Mouse (Mus musculus): ENCODE measurements around the gene Hoxc8. TPM values are rescaled to one million over a fixed set of nuclear protein-coding genes. Genes with fewer than 3 reads are reported as not detected.
A peak's percentile ranks its signal among the peaks of the same experiment; 100 is the strongest.

The Hoxc8 gene
- total RNA-seq, 2 experiments from 2014 or later: not detected

DNA sequence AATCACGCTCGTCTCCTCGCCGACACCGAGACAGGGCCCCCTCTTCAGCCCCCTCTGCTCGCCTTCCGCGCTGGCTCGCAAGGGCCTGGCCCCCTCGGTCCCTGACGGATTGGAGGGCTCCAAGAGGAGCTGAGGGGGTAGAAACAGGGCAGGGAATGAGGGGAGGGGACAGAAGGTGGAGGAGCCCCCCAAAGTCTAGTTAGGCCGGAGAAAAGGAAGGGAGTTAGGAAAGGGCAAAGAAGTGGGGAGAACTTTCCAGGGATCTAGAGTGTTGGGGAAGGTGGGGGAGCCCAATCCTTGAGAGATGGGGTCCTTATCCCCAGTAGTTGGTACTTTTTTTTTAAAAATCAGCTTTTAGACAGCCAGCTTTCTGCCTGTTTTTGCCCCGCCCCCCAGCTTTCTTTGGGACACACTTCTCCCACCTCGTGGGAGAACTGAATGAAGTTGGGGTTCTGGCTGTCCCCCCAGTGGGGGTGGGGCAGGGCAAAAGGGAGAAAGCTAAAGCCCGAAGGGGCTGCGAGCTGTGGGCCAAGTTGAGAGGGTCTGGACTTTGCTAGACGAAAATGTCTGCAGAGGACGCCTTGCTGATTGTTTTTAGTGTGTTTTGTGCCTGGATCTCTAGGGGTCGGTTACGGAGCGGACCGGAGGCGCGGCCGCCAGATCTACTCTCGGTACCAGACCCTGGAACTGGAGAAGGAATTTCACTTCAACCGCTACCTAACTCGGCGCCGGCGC is 19.9 kb downstream of the Hoxc8 start:
- H3K4me3 ChIP-seq: no peak overlapping the region
- no peak for DNase-seq (ENCODE audit: low spot score in 2 of 2)
- no peak for TF ChIP-seq CTCF (conservative IDR thresholded peaks at IDR 0.05)

GRCm38 (mm10) chr15:103010847-103011555 is 20.6 kb downstream of the Hoxc8 start:
- Histone ChIP-seq H3K4me3 (no peak overlapping the region), H3K27ac (no peak overlapping the region)
- no peak for DNase-seq (ENCODE audit: low spot score in 2 of 2)
- no peak for TF ChIP-seq CTCF (conservative IDR thresholded peaks at IDR 0.05)

More for the DNA sequence above, 19.9 kb downstream of the Hoxc8 start:
- H3K27ac ChIP-seq: no peak overlapping the region

- DNase-seq (ENCODE audit: low spot score in 2 of 2): no peak
- no peak overlapping the region for H3K4me3 ChIP-seq
- no peak overlapping the region for H3K27ac ChIP-seq
- TF ChIP-seq CTCF (conservative IDR thresholded peaks at IDR 0.05): no peak
Observed at GRCm38 (mm10) chr15:103011928-103012486, 21.6 kb downstream of the Hoxc8 start.

GRCm38 (mm10) chr15:103013238-103013984 is 23.0 kb downstream of the Hoxc8 start:
- TF ChIP-seq CTCF (conservative IDR thresholded peaks at IDR 0.05): peak; percentile 85
- no peak overlapping the region for H3K27ac ChIP-seq
- no peak overlapping the region; the same call in 1 of the 2 replicates for H3K4me3 ChIP-seq
- DNase-seq (ENCODE audit: low spot score in 2 of 2): peak; percentile 23 to 48

- no peak overlapping the region for H3K27ac ChIP-seq
- H3K4me3 ChIP-seq: no peak overlapping the region; the same call in 1 of the 2 replicates
Observed at GRCm38 (mm10) chr15:103014166-103015008, 24.0 kb downstream of the Hoxc8 start.

GRCm38 (mm10) chr15:103015009-103015399 is 24.6 kb downstream of the Hoxc8 start:
- H3K27ac ChIP-seq: no peak overlapping the region
- no peak overlapping the region for H3K4me3 ChIP-seq
- no peak for TF ChIP-seq CTCF (conservative IDR thresholded peaks at IDR 0.05)
- DNase-seq (ENCODE audit: low spot score in 2 of 2): no peak

More at GRCm38 (mm10) chr15:103014166-103015008, 24.0 kb downstream of the Hoxc8 start:
- no peak for DNase-seq (ENCODE audit: low spot score in 2 of 2)
- TF ChIP-seq CTCF (conservative IDR thresholded peaks at IDR 0.05): no peak

DNA sequence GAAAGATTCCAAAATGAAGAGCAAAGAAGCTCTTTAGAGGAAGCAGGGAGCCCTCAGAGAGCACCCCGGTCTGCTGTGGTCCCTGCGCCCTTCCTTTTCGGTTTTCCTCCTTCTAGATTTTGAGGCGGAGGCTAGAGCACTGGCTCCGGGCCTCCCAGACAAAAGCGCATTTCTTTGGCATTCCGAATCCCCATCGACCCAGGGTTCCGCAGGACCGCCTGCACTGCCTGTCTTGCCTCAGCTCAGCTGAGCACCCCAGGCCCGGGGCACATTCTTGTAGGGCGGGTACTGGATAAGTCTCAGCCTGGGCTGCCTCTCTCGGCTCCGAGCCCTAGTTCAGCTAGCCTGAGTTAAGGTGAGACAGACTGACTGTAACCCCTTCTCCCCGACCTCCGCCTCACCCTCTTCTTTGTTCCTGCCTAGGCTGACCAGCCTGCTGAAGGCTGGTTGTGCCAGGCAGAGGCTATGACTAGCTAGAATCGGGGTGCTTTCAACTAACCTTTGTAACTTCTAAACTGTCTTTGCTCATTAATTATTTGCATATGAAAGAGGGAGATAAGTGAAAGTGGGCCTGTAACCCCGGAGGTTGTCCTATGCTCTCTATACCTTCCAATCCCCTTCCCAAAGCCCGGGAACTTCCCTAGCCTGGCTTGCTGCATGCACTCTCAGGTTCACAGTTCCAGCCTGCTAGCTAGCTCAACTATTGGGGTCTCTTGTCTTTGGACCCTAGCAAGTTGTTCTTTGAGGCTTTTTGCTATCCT is 25.2 kb downstream of the Hoxc8 start:
- DNase-seq (ENCODE audit: low spot score in 2 of 2): no peak
- no peak for TF ChIP-seq CTCF (conservative IDR thresholded peaks at IDR 0.05)
- Histone ChIP-seq H3K27ac (no peak overlapping the region), H3K4me3 (no peak overlapping the region)

GRCm38 (mm10) chr15:103018636-103019035 is 28.2 kb downstream of the Hoxc8 start, which contains the start of gene Hoxc4:
Gene Hoxc4, plus strand, starts transcription at chr15:103018934.
- Histone ChIP-seq H3K27ac (no peak within 1 kb of the TSS), H3K4me3 (no peak within 1 kb of the TSS)
- DNase-seq (ENCODE audit: low spot score in 2 of 2): no peak
- no peak for TF ChIP-seq CTCF (conservative IDR thresholded peaks at IDR 0.05)

DNA sequence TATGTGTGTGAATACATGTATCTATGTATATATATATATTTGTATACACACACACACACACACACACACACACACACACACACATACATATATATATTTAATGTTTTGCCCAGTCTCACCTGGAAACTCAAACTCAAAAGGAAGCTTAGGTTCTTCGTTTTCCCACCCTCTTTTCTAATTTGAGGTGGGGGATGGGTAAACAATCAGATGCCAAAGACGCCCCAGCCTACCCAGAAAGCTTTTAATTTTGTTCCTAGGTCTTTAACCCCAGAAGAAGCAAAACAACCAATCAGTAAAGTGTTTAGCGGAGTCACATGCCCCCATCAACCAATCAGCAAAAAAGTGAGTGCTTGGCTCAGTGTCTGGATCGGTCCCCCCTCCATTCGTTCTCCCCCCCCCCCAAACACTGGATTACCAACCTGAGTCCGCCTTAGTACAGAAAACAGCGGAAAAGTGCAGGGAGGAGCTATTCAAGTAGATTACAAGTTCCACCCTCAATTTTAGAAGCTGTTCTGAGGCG is 30.6 kb downstream of the Hoxc8 start:
- DNase-seq (ENCODE audit: low spot score in 2 of 2): no peak
- no peak for TF ChIP-seq CTCF (conservative IDR thresholded peaks at IDR 0.05)

DNA sequence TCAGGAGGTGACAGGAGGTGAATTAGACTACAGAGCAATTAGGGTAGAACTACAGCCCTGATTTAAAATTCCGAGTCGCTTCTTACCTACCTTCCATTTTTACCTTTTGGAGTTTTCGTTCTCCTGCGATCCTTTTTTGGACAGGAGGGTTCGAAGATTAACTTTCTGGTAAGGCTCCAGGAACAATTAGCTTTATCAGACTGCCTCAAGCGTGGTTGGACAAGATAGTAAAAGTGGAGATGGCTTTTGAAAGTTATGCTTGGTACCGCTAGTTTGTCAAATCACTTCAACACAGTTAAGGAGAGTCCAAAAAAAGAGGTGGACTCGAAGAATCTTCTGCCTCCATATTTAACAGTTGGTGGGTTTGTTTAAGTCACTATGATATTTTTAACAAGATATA is 31.1 kb downstream of the Hoxc8 start:
- H3K27ac ChIP-seq: no peak overlapping the region
- no peak overlapping the region for H3K4me3 ChIP-seq
- no peak for TF ChIP-seq CTCF (conservative IDR thresholded peaks at IDR 0.05)
- no peak for DNase-seq (ENCODE audit: low spot score in 2 of 2)

More for the DNA sequence above, 30.6 kb downstream of the Hoxc8 start:
- Histone ChIP-seq H3K4me3 (no peak overlapping the region), H3K27ac (no peak overlapping the region)

GRCm38 (mm10) chr15:103024131-103024530 is 33.7 kb downstream of the Hoxc8 start:
- DNase-seq (ENCODE audit: low spot score in 2 of 2): no peak
- no peak for TF ChIP-seq CTCF (conservative IDR thresholded peaks at IDR 0.05)
- no peak overlapping the region for H3K4me3 ChIP-seq
- H3K27ac ChIP-seq: no peak overlapping the region

All from layer of hippocampus, adult 2 months (tissue).